In the genomic region with DNA sequence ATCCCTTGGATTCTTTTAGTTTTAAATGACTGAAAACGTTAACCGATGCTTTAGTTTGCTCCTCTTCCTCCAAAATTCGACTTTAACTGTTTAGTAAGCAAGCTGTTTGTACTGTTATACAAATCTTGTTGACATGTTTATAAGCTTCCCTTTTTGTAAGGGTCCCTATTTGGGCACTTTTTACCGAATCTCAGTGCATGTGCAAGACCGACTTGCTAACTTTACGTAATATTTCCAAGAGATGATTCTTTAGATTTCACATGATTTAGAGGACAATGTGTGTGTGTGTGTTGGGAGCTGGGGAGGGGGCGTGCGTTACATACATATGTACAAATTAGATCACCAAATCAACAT, we compare ENCODE assay signal across 8 mouse cellular contexts. TPM values are rescaled to one million over a fixed set of nuclear protein-coding genes. Genes with fewer than 3 reads are reported as not detected.
DNase-seq lines count a peak whose midpoint lies in the region; ATAC-seq and TF ChIP-seq lines count a peak whose summit lies in the region.

No protein-coding gene starts in this region.

- intact Hi-C loops in gastrocnemius, postnatal 14 days (cut with DNase I; ENCODE audit: low total_unique reads) = no loop called here

- no peaks in the 10 kb centered on the region for H3K36me3 ChIP-seq in neural tube, embryonic 11.5 days (ENCODE audit: control insufficient read depth, insufficient read depth, low read length)
- H3K36me3 ChIP-seq in liver, embryonic 12.5 days = no peaks in the 10 kb centered on the region

- no peaks in the 10 kb centered on the region for H3K27me3 ChIP-seq in cerebellum, adult 2 months (ENCODE audit: control insufficient read depth, insufficient read depth, low read length)
- H3K27me3 ChIP-seq in neural tube, embryonic 11.5 days (ENCODE audit: control insufficient read depth, insufficient read depth, low read length) = no peaks in the 10 kb centered on the region
- no peaks in the 10 kb centered on the region for H3K27me3 ChIP-seq in liver, embryonic 12.5 days (replicated peaks)

- no peak for DNase-seq in cerebellum, adult 2 months
- no peak for DNase-seq in cerebellum, postnatal 10 days
- no peak for DNase-seq in neural tube, embryonic 11.5 days (ENCODE audit: low spot score)
- DNase-seq in neural tube, embryonic 10.5 days (ENCODE audit: extremely low spot score, low spot score) = no peak
- DNase-seq in telencephalon, adult 2 months (ENCODE audit: low read depth, low spot score) = peak; percentile 15
- no peak for DNase-seq in gastrocnemius, postnatal 14 days
- DNase-seq in retina, postnatal 1 day = no peak

- TF ChIP-seq CTCF in cerebellum, adult 2 months (IDR thresholded peaks at IDR 0.05; ENCODE audit: borderline replicate concordance, insufficient read depth, low read depth, low read length) = no peak

- no peaks in the 10 kb centered on the region for H3K9me3 ChIP-seq in neural tube, embryonic 11.5 days (ENCODE audit: control insufficient read depth, low read length)
- H3K9me3 ChIP-seq in liver, embryonic 12.5 days (replicated peaks) = no peaks in the 10 kb centered on the region

- WGBS in cerebellum, adult 2 months = 9% methylated on average over 8 of the region's 8 CpGs
- WGBS in neural tube, embryonic 11.5 days = 23% methylated on average over 8 of the region's 8 CpGs
- 11% methylated on average over 8 of the region's 8 CpGs for WGBS in liver, embryonic 12.5 days (ENCODE audit: insufficient replicate concordance)

- peak overlapping the region; percentile 87 for H3K4me3 ChIP-seq in cerebellum, adult 2 months (replicated peaks; ENCODE audit: insufficient read depth, low read depth, low read length)
- peak overlapping the region; percentile 88 for H3K4me3 ChIP-seq in neural tube, embryonic 11.5 days (ENCODE audit: low read depth, low read length)
- peak overlapping the region; percentile 94 for H3K4me3 ChIP-seq in liver, embryonic 12.5 days

- H3K4me1 ChIP-seq in cerebellum, adult 2 months (ENCODE audit: control insufficient read depth, insufficient read depth, low read length) = no peaks in the 10 kb centered on the region
- peaks cover 11% of the 10 kb centered on the region for H3K4me1 ChIP-seq in neural tube, embryonic 11.5 days (ENCODE audit: control insufficient read depth, insufficient read depth, low read length)
- peaks cover 46% of the 10 kb centered on the region for H3K4me1 ChIP-seq in liver, embryonic 12.5 days

- no peak for ATAC-seq in neural tube, embryonic 11.5 days (ENCODE audit: insufficient read depth, low FRiP score, low TSS enrichment)
- ATAC-seq in liver, embryonic 12.5 days = no peak

- peak overlapping the region; percentile 83 for H3K9ac ChIP-seq in neural tube, embryonic 11.5 days (ENCODE audit: low read length)
- H3K9ac ChIP-seq in liver, embryonic 12.5 days = peak overlapping the region; percentile 96

- H3K27ac ChIP-seq in cerebellum, adult 2 months (ENCODE audit: insufficient read depth, low read length) = peak overlapping the region; percentile 100; the same call in 1 of the 2 replicates
- peak overlapping the region; percentile 81; the same call in 1 of the 2 replicates for H3K27ac ChIP-seq in neural tube, embryonic 11.5 days (ENCODE audit: low read depth, low read length)
- H3K27ac ChIP-seq in liver, embryonic 12.5 days = peak overlapping the region; percentile 100

- no peak for TF ChIP-seq POLR2A in cerebellum, adult 2 months (IDR thresholded peaks at IDR 0.05; ENCODE audit: borderline replicate concordance, insufficient read depth, low read length)

- H3K4me2 ChIP-seq in neural tube, embryonic 11.5 days (ENCODE audit: low read depth) = peak overlapping the region; percentile 62
- H3K4me2 ChIP-seq in liver, embryonic 12.5 days = peak overlapping the region; percentile 80

RNA-seq across cellular contexts. Expression of a gene that starts 0.9 kb away (rescaled TPM):
- 59.4 and 64.3 TPM in 2 replicates for polyA plus RNA-seq in cerebellum, adult 2 months (2012; rRNA removed)
- 112 and 115 TPM in 2 replicates for polyA plus RNA-seq in neural tube, embryonic 11.5 days (2014; fragmentation: Nextera tagmentation; extraction: Ambion mirVana)
- 33.7 and 34.3 TPM in 2 replicates for polyA plus RNA-seq in liver, embryonic 12.5 days (2016; fragmentation: Nextera tagmentation; extraction: Ambion mirVana)
- 10 to 100 TPM; 23.2 to 25.3 TPM for total RNA-seq in gastrocnemius, postnatal 14 days (2021)

RNA-seq across cellular contexts. Expression of a gene that starts 17.1 kb away (rescaled TPM):
- 32.3 and 34.7 TPM in 2 replicates for polyA plus RNA-seq in cerebellum, adult 2 months (2012; rRNA removed)
- 53.8 and 54.8 TPM in 2 replicates for polyA plus RNA-seq in neural tube, embryonic 11.5 days (2014; fragmentation: Nextera tagmentation; extraction: Ambion mirVana)
- 65.6 and 71.5 TPM in 2 replicates for polyA plus RNA-seq in liver, embryonic 12.5 days (2016; fragmentation: Nextera tagmentation; extraction: Ambion mirVana)
- 100 to 1,000 TPM; 321 to 334 TPM for total RNA-seq in gastrocnemius, postnatal 14 days (2021)
